In genomic region chr1:23912988-23913387, GRCm38 (mm10) we compare ENCODE assay signal across 21 mouse cellular contexts. TPM values are rescaled to one million over a fixed set of nuclear protein-coding genes. Genes with fewer than 3 reads are reported as not detected.
DNase-seq lines count a peak whose midpoint lies in the region; ATAC-seq and TF ChIP-seq lines count a peak whose summit lies in the region.
"Had no signal": no experiment of that assay in that cellular context is flagged by ENCODE, and none has a peak within 500 bp of the region (broad histone marks: within the 10 kb centered on the region; RNA-seq: fewer than 3 reads in every experiment).

No protein-coding gene starts in this region.

- CTCF ChIA-PET in Patski (lab: Charles Lee), result interaction anchor here (0.9 kb wide), 1 partner anchor 10 kb away, joined by 3 read pairs; no protein-coding TSS in a partner anchor

- H3K9me3 ChIP-seq in hindbrain, postnatal 0 days (ENCODE audit: low read length), result no peaks in the 10 kb centered on the region
- H3K9me3 ChIP-seq in hindbrain, embryonic 11.5 days (ENCODE audit: control insufficient read depth, low read length), result no peaks in the 10 kb centered on the region
- H3K9me3 ChIP-seq: forebrain, embryonic 12.5 days; heart, embryonic 15.5 days had no signal

- in situ Hi-C loops in Patski (cut with MboI; ENCODE audit: low pct_unique_long_range_greater_than_20kb), result no loop called here

- no peak overlapping the region for H3K4me2 ChIP-seq in hindbrain, postnatal 0 days (ENCODE audit: low read depth, low read length)
- H3K4me2 ChIP-seq in hindbrain, embryonic 11.5 days (replicated peaks; ENCODE audit: low read depth, low read length), result no peak overlapping the region
- H3K4me2 ChIP-seq: forebrain, embryonic 12.5 days; heart, embryonic 11.5 days; heart, embryonic 15.5 days; hindbrain, embryonic 14.5 days had no signal

- 63% methylated on average over 2 of the region's 2 CpGs for WGBS in hindbrain, postnatal 0 days
- WGBS in hindbrain, embryonic 11.5 days, result 77% methylated on average over 2 of the region's 2 CpGs

- intact Hi-C loops in left cerebral cortex, adult 2 months (cut with DNase I), result no loop called here

- no peak for ATAC-seq in hindbrain, postnatal 0 days
- no peak for ATAC-seq in hindbrain, embryonic 11.5 days (ENCODE audit: low FRiP score)
- peak; percentile 35 for ATAC-seq in Patski
- ATAC-seq: activated CD4-positive, CD25-positive, alpha-beta regulatory T cell, adult 4 months; forebrain, embryonic 16.5 days had no signal

- H3K9ac ChIP-seq in hindbrain, postnatal 0 days (replicated peaks; ENCODE audit: low read length), result no peak overlapping the region
- H3K9ac ChIP-seq in hindbrain, embryonic 11.5 days (ENCODE audit: low read depth, low read length), result no peak overlapping the region
- H3K9ac ChIP-seq: forebrain, embryonic 12.5 days; heart, embryonic 15.5 days; hindbrain, embryonic 14.5 days had no signal

- no peak for TF ChIP-seq CTCF in hindbrain, postnatal 0 days (IDR thresholded peaks at IDR 0.05; ENCODE audit: low read depth)
- TF ChIP-seq CTCF in Patski (IDR thresholded peaks at IDR 0.05), result no peak
- no peak for TF ChIP-seq CTCF in left cerebral cortex, adult 2 months (IDR thresholded peaks at IDR 0.05)

- DNase-seq in hindbrain, postnatal 0 days (ENCODE audit: low spot score), result peak; percentile 32
- DNase-seq in hindbrain, embryonic 11.5 days (ENCODE audit: low spot score), result no peak
- peak; percentile 49 for DNase-seq in 416B (ENCODE audit: low read depth)
- no peak for DNase-seq in Patski (ENCODE audit: low read depth, low spot score)
- peak; percentile 81 for DNase-seq in gonadal fat pad, adult 2 months (ENCODE audit: low read depth)
- no peak for DNase-seq in left cerebral cortex, adult 2 months (ENCODE audit: extremely low spot score in 1 of 2, low spot score in 2 of 2)
- no peak for DNase-seq in kidney, postnatal 4 days
- DNase-seq: adrenal gland, adult 2 months; adrenal gland, postnatal 25 days; cerebellum, adult 2 months; cerebellum, postnatal 10 days; gastrocnemius, postnatal 10 days; heart, adult 2 months; heart, postnatal 14 days had no signal

- POLR2A ChIA-PET in Patski (lab: Charles Lee), result no interaction called here

- H3K4me1 ChIP-seq in hindbrain, postnatal 0 days (ENCODE audit: insufficient read depth, low read length), result no peaks in the 10 kb centered on the region
- H3K4me1 ChIP-seq in hindbrain, embryonic 11.5 days (replicated peaks; ENCODE audit: control insufficient read depth, insufficient read depth, low read length), result no peaks in the 10 kb centered on the region
- H3K4me1 ChIP-seq: forebrain, embryonic 12.5 days had no signal

- H3K4me3 ChIP-seq in hindbrain, postnatal 0 days (ENCODE audit: low read length), result no peak overlapping the region
- H3K4me3 ChIP-seq in hindbrain, embryonic 11.5 days (ENCODE audit: low read depth, low read length), result no peak overlapping the region
- no peak overlapping the region for H3K4me3 ChIP-seq in left cerebral cortex, adult 2 months
- H3K4me3 ChIP-seq: forebrain, embryonic 12.5 days; heart, adult 2 months; heart, embryonic 15.5 days had no signal

- H3K27me3 ChIP-seq in hindbrain, postnatal 0 days (ENCODE audit: insufficient read depth, low read length), result no peaks in the 10 kb centered on the region
- H3K27me3 ChIP-seq in hindbrain, embryonic 11.5 days (ENCODE audit: control insufficient read depth, insufficient read depth, low read length), result no peaks in the 10 kb centered on the region
- H3K27me3 ChIP-seq in Patski, result no peaks in the 10 kb centered on the region
- H3K27me3 ChIP-seq: CH12.LX; forebrain, embryonic 12.5 days; heart, embryonic 15.5 days had no signal

- H3K27ac ChIP-seq in hindbrain, postnatal 0 days, result no peak overlapping the region
- no peak overlapping the region for H3K27ac ChIP-seq in hindbrain, embryonic 11.5 days (ENCODE audit: low read depth, low read length)
- no peak overlapping the region for H3K27ac ChIP-seq in left cerebral cortex, adult 2 months
- H3K27ac ChIP-seq: forebrain, embryonic 12.5 days; heart, adult 2 months; heart, embryonic 15.5 days; hindbrain, embryonic 14.5 days had no signal

- H3K36me3 ChIP-seq in hindbrain, postnatal 0 days (ENCODE audit: insufficient read depth, low read length), result no peaks in the 10 kb centered on the region
- H3K36me3 ChIP-seq in hindbrain, embryonic 11.5 days (ENCODE audit: control insufficient read depth, insufficient read depth, low read length), result no peaks in the 10 kb centered on the region
- H3K36me3 ChIP-seq: forebrain, embryonic 12.5 days; heart, embryonic 15.5 days had no signal

RNA-seq across cellular contexts. Expression of gene Smap1, which starts 9.1 kb away (rescaled TPM):
- 74.0 and 74.3 TPM in 2 replicates for total RNA-seq in hindbrain, postnatal 0 days (2014; rRNA removed)
- 147 and 148 TPM in 2 replicates for polyA plus RNA-seq in hindbrain, postnatal 0 days (2015; fragmentation: Nextera tagmentation; extraction: Ambion mirVana)
- 59.1 and 60.9 TPM in 2 replicates for polyA plus RNA-seq in hindbrain, embryonic 11.5 days (2014; fragmentation: Nextera tagmentation; extraction: Ambion mirVana)
- polyA plus RNA-seq in Patski (2021), result 70.6 TPM
- 40.6 and 56.7 TPM in 2 replicates for polyA plus RNA-seq in gonadal fat pad, adult 2 months (2012; rRNA removed)
- 100 to 1,000 TPM; 142 to 144 TPM for total RNA-seq in left cerebral cortex, adult 2 months (2021)

Comparison
In these comparisons a context has a peak if more than half of its experiments do, and no peak if none do; other contexts are left out.
1. DNase-seq: peak in hindbrain, postnatal 0 days (single experiment), 416B (single experiment) and gonadal fat pad, adult 2 months (single experiment); none in hindbrain, embryonic 11.5 days (single experiment), Patski (single experiment), left cerebral cortex, adult 2 months (0 of 2) and kidney, postnatal 4 days (0 of 2).